Mouse (Mus musculus) embryonic facial prominence, embryonic 11.5 days (tissue): ENCODE measurements around the gene Nes. TPM values are rescaled to one million over a fixed set of nuclear protein-coding genes. Genes with fewer than 3 reads are reported as not detected.

Experiments
- ATAC-seq: fragments of 200-750 bp; cut with Nextera tagmentation; replicated peaks from 2 replicates; pipeline ENCODE4 v1.8.0; 2017; ENCODE audit warnings: low read depth; ENCODE audit not compliant: insufficient number of reproducible peaks, low FRiP score, low TSS enrichment
- DNase-seq: peaks from one replicate; pipeline ENCODE4 v3.0.0-alpha.2; 2015; ENCODE audit warnings: low spot score
- H3K27ac ChIP-seq: fragments of 300-500 bp; sonication (generic); replicated peaks from 2 replicates; pipeline ENCODE4 v1.5.1; 2014; ENCODE audit warnings: mild to moderate bottlenecking, low read depth, low read length, control low read depth
- H3K27me3 ChIP-seq: fragments of 300-500 bp; sonication (generic); 2 replicates; pipeline ENCODE4 v1.6.1; 2014; ENCODE audit warnings: mild to moderate bottlenecking, low read length, moderate library complexity, mixed read lengths; ENCODE audit not compliant: control insufficient read depth, insufficient read depth
- H3K36me3 ChIP-seq: fragments of 300-500 bp; sonication (generic); replicated peaks from 2 replicates; pipeline ENCODE4 v1.6.1; 2014; ENCODE audit warnings: low read depth, mild to moderate bottlenecking, low read length, moderate library complexity, mixed read lengths; ENCODE audit not compliant: control insufficient read depth, insufficient read depth
- H3K4me1 ChIP-seq: fragments of 300-500 bp; sonication (generic); 2 replicates; pipeline ENCODE4 v1.6.1; 2014; ENCODE audit warnings: low read length, mixed read lengths; ENCODE audit not compliant: control insufficient read depth, insufficient read depth
- H3K4me2 ChIP-seq: fragments of 300-500 bp; sonication (generic); 2 replicates; pipeline ENCODE4 v1.6.1; 2014; ENCODE audit warnings: low read depth, mild to moderate bottlenecking, control low read depth, low read length, moderate library complexity
- H3K4me3 ChIP-seq: fragments of 300-500 bp; sonication (generic); 2 replicates; pipeline ENCODE4 v1.5.1; 2014; ENCODE audit warnings: low read depth, low read length, control low read depth
- H3K9ac ChIP-seq: fragments of 300-500 bp; sonication (generic); replicated peaks from 2 replicates; pipeline ENCODE4 v1.6.1; 2014; ENCODE audit warnings: mild to moderate bottlenecking, control low read depth, low read length
- H3K9me3 ChIP-seq: fragments of 300-500 bp; sonication (generic); replicated peaks from 2 replicates; pipeline ENCODE4 v1.6.1; 2016; ENCODE audit warnings: mild to moderate bottlenecking, low read length, inconsistent platforms, mixed read lengths; ENCODE audit not compliant: control insufficient read depth
- WGBS: fragments of 180-500 bp; shearing (Covaris S2); extraction: QIAGEN DNeasy Blood & Tissue Kit; methylation state at CpG from one replicate; pipeline ENCODE4 v1.1.7; 2014; 5-methylcytosine and 5-hydroxymethylcytosine counted together
- polyA plus RNA-seq: library from polyadenylated mRNA; unstranded; fragments of >200 nt; fragmentation: Nextera tagmentation; extraction: Ambion mirVana; gene quantifications from 2 replicates; pipeline ENCODE4 v1.2.1, GENCODE M21; 2014

Nes gene
- polyA plus RNA-seq, 1 experiment from 2014 or later: 16.2 TPM

- Histone ChIP-seq H3K36me3 (no peaks in the 10 kb centered on the region), H3K4me1 (peaks cover 7% of the 10 kb centered on the region), H3K9me3 (no peaks in the 10 kb centered on the region), H3K9ac (no peak overlapping the region), H3K4me2 (no peak overlapping the region), H3K4me3 (no peak overlapping the region), H3K27ac (no peak overlapping the region), H3K27me3 (peaks cover 81% of the 10 kb centered on the region)
- 3% methylated on average over 7 of the region's 7 CpGs for WGBS
- ATAC-seq: no peak
- no peak for DNase-seq
Measured at GRCm38 (mm10) chr3:87998747-87999146, 27.9 kb downstream of the Nes start.

DNA sequence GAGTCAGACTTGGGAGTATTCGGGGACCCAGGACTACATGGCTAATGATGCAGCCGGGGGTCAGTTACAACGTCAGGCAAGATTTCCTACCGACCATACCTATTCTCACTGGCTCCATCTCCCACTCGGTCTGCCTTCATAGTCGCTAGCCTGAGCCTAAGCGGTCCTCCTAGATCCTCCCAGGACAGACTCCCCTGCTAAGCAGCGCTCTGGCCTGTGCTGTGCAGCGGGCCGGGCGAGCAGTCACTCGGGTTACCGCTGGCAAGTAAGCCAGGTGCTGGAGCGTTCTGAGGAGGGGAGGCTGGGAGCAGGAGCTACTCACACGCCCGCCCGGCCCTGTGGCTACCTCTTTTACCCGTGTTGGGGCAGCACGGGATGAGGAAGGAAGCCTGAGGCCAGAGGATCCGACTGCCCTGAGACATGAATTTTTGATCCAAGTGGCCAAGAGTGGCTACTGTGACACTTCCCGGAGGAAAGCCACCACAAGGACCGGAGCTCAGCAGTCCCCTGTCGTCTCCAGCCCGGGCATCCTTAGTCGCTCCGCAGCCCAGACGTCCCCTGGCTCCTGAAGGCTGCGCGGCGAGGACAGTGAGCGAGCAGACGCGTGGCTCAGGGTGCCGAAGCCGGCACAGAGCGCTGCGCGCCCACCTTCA, 28.5 kb downstream of the Nes start:
- DNase-seq (no peak), ATAC-seq (no peak)
- Histone ChIP-seq H3K9ac (no peak overlapping the region), H3K36me3 (no peaks in the 10 kb centered on the region), H3K9me3 (no peaks in the 10 kb centered on the region), H3K4me2 (peak overlapping the region; percentile 71; the same call in 1 of the 2 replicates), H3K27ac (no peak overlapping the region), H3K4me1 (peaks cover 7% of the 10 kb centered on the region), H3K27me3 (peaks cover 81% of the 10 kb centered on the region), H3K4me3 (peak overlapping the region; percentile 18)
- 1% methylated on average over 38 of the region's 38 CpGs for WGBS

DNA sequence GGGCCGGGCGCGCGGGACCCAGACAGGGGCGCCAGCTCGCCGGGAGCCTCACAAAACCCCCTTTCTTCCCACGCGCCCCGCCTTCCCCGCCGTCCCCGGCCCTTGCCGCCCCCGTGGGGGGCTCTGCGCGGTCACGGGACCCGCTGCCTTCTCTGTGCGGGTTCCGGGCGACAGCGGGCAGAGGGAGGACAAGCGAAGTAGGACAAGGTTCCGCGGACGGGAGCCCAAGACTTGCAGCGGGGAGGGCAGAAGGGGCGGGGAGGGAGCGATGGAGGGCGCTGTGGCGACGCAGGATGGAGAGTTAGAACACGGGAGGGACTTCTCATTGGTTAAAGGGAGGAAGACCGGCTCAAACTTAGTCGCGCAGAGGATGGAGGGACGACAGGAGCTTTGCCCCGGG, 29.3 kb downstream of the Nes start, which contains the start of gene Bcan:
Bcan (minus strand) TSS at position 50 of the 400 bp plus-strand sequence.
- DNase-seq: no peak
- no peak for ATAC-seq
- H3K9ac ChIP-seq: no peak within 1 kb of the TSS

DNA sequence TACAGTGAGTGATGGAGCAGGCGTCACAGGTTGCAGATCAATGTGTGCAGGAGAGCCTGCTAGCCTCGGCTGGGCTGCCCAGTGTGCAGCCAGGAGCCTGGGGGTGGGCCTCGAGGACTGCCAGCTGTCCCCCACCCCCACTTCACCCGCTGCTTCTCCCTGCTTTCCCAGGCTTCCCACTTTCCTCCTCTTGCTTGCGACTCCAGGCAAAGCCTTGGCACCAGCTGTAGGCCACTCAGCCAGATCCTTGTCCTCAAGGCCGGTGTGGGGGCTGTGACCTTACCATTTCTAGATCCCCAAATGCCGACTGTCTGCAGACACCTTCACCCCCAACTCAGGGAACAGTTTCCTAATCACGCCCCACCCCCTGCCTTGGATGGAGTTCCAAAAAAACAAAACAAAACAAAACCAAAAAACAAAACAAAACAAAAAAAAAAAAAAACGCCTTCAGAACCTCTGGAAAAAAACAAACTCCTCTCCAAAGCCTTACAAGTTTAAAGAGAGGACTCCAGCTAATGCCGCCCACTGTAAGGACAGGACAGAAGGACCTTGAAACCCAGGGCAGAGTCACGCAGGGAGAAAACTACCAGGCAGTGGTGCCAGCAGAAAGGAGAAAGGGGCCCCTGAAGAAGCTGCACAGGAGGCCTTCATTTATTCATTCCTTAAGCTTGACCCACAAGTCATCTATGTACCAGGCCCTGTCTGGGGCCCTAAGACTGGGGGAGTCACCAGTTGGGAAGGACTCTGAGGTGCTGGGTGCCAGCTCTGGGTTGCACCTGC, 30.1 kb downstream of the Nes start:
- no peak overlapping the region for H3K9ac ChIP-seq
- no peak for DNase-seq
- H3K27me3 ChIP-seq: peaks cover 68% of the 10 kb centered on the region
- H3K4me1 ChIP-seq: peaks cover 7% of the 10 kb centered on the region
- H3K36me3 ChIP-seq: no peaks in the 10 kb centered on the region
- ATAC-seq: no peak
- H3K27ac ChIP-seq: no peak overlapping the region
- no peaks in the 10 kb centered on the region for H3K9me3 ChIP-seq
- H3K4me3 ChIP-seq: no peak overlapping the region
- 7% methylated on average over 11 of the region's 11 CpGs for WGBS
- no peak overlapping the region for H3K4me2 ChIP-seq

More for the DNA sequence above, 29.3 kb downstream of the Nes start, which contains the start of gene Bcan:
- H3K9me3 ChIP-seq: no peaks in the 10 kb centered on the region
- H3K27ac ChIP-seq: no peak within 1 kb of the TSS
- under 1% methylated on average over 39 of the region's 39 CpGs for WGBS
- peak within 1 kb of the TSS; percentile 18 for H3K4me3 ChIP-seq
- no peaks in the 10 kb centered on the region for H3K36me3 ChIP-seq
- peaks cover 76% of the 10 kb centered on the region for H3K27me3 ChIP-seq
- peaks cover 7% of the 10 kb centered on the region for H3K4me1 ChIP-seq
- peak within 1 kb of the TSS; percentile 71 for H3K4me2 ChIP-seq

- no peak overlapping the region for H3K27ac ChIP-seq
- no peaks in the 10 kb centered on the region for H3K36me3 ChIP-seq
- WGBS: 3% methylated on average over 17 of the region's 17 CpGs
- H3K4me1 ChIP-seq: peaks cover 7% of the 10 kb centered on the region
- H3K9ac ChIP-seq: no peak overlapping the region
- H3K9me3 ChIP-seq: no peaks in the 10 kb centered on the region
- DNase-seq: no peak
- peaks cover 54% of the 10 kb centered on the region for H3K27me3 ChIP-seq
- no peak for ATAC-seq
- H3K4me3 ChIP-seq: no peak overlapping the region
- H3K4me2 ChIP-seq: no peak overlapping the region
Measured at GRCm38 (mm10) chr3:88002291-88002976, 31.6 kb downstream of the Nes start.

GRCm38 (mm10) chr3:88005822-88006786, 35.2 kb downstream of the Nes start:
- H3K4me1 ChIP-seq: no peaks in the 10 kb centered on the region
- no peaks in the 10 kb centered on the region for H3K36me3 ChIP-seq
- H3K9me3 ChIP-seq: no peaks in the 10 kb centered on the region
- no peak overlapping the region for H3K4me3 ChIP-seq
- no peak overlapping the region for H3K4me2 ChIP-seq
- ATAC-seq (no peak), DNase-seq (no peak)
- H3K27ac ChIP-seq: no peak overlapping the region
- peaks cover 17% of the 10 kb centered on the region for H3K27me3 ChIP-seq
- WGBS: 78% methylated on average over 18 of the region's 18 CpGs
- H3K9ac ChIP-seq: no peak overlapping the region

DNA sequence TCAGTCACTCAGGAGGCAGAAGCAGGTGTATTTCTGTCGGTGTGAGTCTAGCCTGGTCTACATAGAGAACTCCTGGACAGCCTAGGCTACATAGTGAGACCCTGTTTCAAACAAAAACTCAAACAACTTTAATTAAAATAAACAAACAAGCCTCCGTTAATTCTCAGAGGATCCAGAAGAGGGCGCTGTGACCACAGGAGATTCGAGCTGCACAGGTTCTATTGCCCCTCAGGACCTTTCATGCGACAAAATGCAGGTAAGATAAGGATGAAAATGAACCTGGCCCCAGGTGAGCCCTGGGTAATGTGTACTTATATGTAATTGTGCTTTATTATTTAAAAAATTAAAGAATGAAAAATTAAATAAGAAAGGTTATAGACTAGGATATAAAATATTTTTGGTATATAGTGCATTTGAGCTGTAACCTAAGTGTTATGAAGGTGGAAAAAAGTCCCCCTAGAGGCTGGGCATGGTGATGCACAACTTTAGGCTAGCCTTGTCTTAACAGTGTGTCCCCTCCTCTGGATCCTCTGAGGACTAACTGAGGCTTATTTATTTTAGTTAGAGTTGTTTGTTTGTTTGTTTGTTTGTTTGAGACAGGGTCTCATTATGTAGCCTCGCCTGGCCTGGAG, 39.9 kb downstream of the Nes start:
- Histone ChIP-seq H3K36me3 (no peaks in the 10 kb centered on the region), H3K9me3 (no peaks in the 10 kb centered on the region), H3K4me3 (no peak overlapping the region), H3K27me3 (peaks cover 2% of the 10 kb centered on the region; the same call in 1 of the 2 replicates), H3K27ac (no peak overlapping the region), H3K9ac (no peak overlapping the region), H3K4me1 (no peaks in the 10 kb centered on the region), H3K4me2 (no peak overlapping the region)
- DNase-seq (no peak), ATAC-seq (no peak)
- WGBS: 10% methylated on average over 6 of the region's 6 CpGs
